Mouse (Mus musculus) cortical plate, adult 2 months (tissue): ENCODE results near the gene Majin.

Experiments used
- CTCF ChIP-seq: fragments of 200-500 bp; IDR thresholded peaks from 2 replicates; pipeline ENCODE4 v1.5.1; 2011; ENCODE audit warnings: mild to moderate bottlenecking, control low read depth, low read length; ENCODE audit not compliant: insufficient read depth; ENCODE audit errors: extremely low read depth
- POLR2A ChIP-seq: fragments of 200-500 bp; IDR thresholded peaks from 2 replicates; pipeline ENCODE4 v1.6.1; 2011; ENCODE audit warnings: mild to moderate bottlenecking, low read length, control low read depth; ENCODE audit not compliant: insufficient read depth; ENCODE audit errors: extremely low read depth

- TF ChIP-seq POLR2A: no peak
- no peak for TF ChIP-seq CTCF
Observed at GRCm38 (mm10) chr19:6178775-6179174, 5.4 kb upstream of the Majin start.
